Mouse (Mus musculus): ENCODE results near the gene Armc5.

Gene Armc5

GRCm38 (mm10) chr7:128246496-128247391 lies 9.6 kb downstream of the Armc5 start, which contains the start of gene Tgfb1i1:
Gene Tgfb1i1 (plus strand): TSS chr7:128246812.
- peak; percentile 74 for DNase-seq (ENCODE audit: low read depth, low spot score)

- peak; percentile 92 for DNase-seq (ENCODE audit: low read depth, low spot score)
Measured at GRCm38 (mm10) chr7:128247443-128247842, 10.3 kb downstream of the Armc5 start.

- DNase-seq (ENCODE audit: low read depth, low spot score) = no peak
Measured at GRCm38 (mm10) chr7:128248081-128249042, 11.2 kb downstream of the Armc5 start.

GRCm38 (mm10) chr7:128249998-128250397 lies 12.9 kb downstream of the Armc5 start:
- no peak for DNase-seq (ENCODE audit: low read depth, low spot score)

GRCm38 (mm10) chr7:128251946-128252345 lies 14.8 kb downstream of the Armc5 start:
- DNase-seq (ENCODE audit: low read depth, low spot score) = no peak

GRCm38 (mm10) chr7:128252609-128253008 lies 15.5 kb downstream of the Armc5 start:
- no peak for DNase-seq (ENCODE audit: low read depth, low spot score)

GRCm38 (mm10) chr7:128254978-128255377 lies 17.8 kb downstream of the Armc5 start:
- no peak for DNase-seq (ENCODE audit: low read depth, low spot score)

- no peak for DNase-seq (ENCODE audit: low read depth, low spot score)
Measured at GRCm38 (mm10) chr7:128255757-128256156, 18.6 kb downstream of the Armc5 start.

GRCm38 (mm10) chr7:128256783-128257334 lies 19.7 kb downstream of the Armc5 start:
- no peak for DNase-seq (ENCODE audit: low read depth, low spot score)

GRCm38 (mm10) chr7:128265411-128265810 lies 28.3 kb downstream of the Armc5 start, which contains the start of gene Slc5a2:
Gene Slc5a2 (plus strand): TSS chr7:128265657.
- no peak for DNase-seq (ENCODE audit: low read depth, low spot score)

- no peak for DNase-seq (ENCODE audit: low read depth, low spot score)
Measured at GRCm38 (mm10) chr7:128266056-128266455, 28.9 kb downstream of the Armc5 start.

GRCm38 (mm10) chr7:128267391-128267790 lies 30.2 kb downstream of the Armc5 start:
- no peak for DNase-seq (ENCODE audit: low read depth, low spot score)

GRCm38 (mm10) chr7:128267813-128268212 lies 30.7 kb downstream of the Armc5 start:
- no peak for DNase-seq (ENCODE audit: low read depth, low spot score)

- no peak for DNase-seq (ENCODE audit: low read depth, low spot score)
Measured at GRCm38 (mm10) chr7:128270431-128270850, 33.3 kb downstream of the Armc5 start.

- DNase-seq (ENCODE audit: low read depth, low spot score) = no peak
Measured at GRCm38 (mm10) chr7:128271496-128271895, 34.4 kb downstream of the Armc5 start.

- DNase-seq (ENCODE audit: low read depth, low spot score) = no peak
Measured at GRCm38 (mm10) chr7:128276051-128276450, 38.9 kb downstream of the Armc5 start.

- DNase-seq (ENCODE audit: low read depth, low spot score) = no peak
Measured at GRCm38 (mm10) chr7:128279750-128280149, 42.6 kb downstream of the Armc5 start.

GRCm38 (mm10) chr7:128281765-128282164 lies 44.6 kb downstream of the Armc5 start:
- no peak for DNase-seq (ENCODE audit: low read depth, low spot score)

GRCm38 (mm10) chr7:128282532-128283244 lies 45.5 kb downstream of the Armc5 start:
- DNase-seq (ENCODE audit: low read depth, low spot score) = no peak

- DNase-seq (ENCODE audit: low read depth, low spot score) = no peak
Measured at GRCm38 (mm10) chr7:128284047-128284446, 46.9 kb downstream of the Armc5 start.

GRCm38 (mm10) chr7:128285060-128285459 lies 47.9 kb downstream of the Armc5 start:
- DNase-seq (ENCODE audit: low read depth, low spot score) = no peak

All from 3T3-L1 (cell line).